Mouse (Mus musculus) urinary bladder, postnatal 25 days (tissue): ENCODE measurements around the gene Fsd2.

Experiments used
- DNase-seq: peaks from one replicate; pipeline ENCODE4 v3.0.0; 2022; ENCODE audit warnings: low spot score

Fsd2 gene

DNA sequence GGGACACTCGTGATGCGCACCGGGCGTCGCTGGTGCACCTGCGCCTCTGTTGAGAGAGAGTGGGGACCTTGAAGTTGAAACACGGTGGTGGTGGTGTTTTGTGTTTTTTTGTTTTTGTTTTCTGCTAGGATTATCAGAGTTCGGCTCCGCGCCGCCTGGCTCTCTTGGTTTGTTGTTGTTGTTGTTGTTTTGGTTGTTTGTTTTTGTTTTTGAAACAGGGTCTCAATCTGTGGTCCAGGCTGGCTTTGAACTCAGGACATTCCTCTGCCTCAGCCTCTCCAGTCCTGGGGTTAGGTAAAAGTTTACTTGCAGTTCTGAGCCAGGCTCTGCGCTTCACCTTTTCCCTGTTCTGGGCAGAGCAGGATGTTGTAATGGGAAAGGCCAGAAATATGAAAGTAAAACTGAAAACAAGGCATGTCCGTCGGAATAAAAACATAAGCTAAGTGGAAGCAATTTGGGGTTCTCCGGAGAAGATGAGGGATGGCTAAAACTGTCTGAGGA lies 5.2 kb upstream of the Fsd2 start:
- DNase-seq = no peak

DNA sequence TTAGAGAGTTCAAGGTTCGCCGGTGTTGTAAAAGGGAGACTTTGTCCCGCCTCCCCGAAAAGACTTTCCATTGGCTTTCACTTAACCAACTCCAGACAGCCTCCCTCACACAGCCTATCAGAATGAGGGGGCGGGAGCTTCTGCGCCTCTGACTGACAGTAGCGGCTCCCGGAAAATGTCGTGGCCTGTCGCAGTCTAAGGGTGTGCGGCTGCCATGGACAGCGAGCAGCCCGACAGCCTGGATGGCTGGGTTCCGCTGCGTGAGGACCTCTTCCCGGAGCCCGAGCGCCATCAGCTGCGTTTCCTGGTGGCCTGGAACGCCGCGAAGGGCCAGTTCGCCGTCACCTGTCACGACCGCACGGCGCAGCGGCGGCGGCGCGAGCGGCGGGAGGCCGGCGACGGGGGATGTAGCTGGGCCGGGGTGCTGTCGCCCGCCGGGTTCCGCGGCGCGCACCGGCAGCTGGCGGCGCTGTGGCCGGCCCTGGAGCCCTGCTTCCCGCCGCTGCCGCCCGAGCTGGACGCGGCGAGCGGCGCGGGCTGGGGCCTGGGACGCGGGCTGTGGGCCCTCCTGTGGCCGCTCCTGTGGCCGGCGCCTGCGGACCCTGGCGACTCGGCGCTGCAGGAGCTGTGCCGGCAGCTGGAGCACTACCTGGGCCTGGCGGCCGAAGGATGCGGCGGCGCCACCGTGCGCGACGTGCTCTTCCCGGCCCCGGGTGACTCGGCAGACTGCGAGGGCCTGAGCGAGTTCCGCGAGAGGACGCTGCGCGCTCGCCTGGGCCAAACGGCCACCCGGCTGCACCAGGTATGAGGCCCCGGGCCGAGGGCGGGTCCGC lies 4.6 kb upstream of the Fsd2 start, which contains the start of gene Whamm:
Gene Whamm (plus strand): TSS at position 159 of the 833 bp plus-strand sequence.
- DNase-seq = peak; percentile 74

DNA sequence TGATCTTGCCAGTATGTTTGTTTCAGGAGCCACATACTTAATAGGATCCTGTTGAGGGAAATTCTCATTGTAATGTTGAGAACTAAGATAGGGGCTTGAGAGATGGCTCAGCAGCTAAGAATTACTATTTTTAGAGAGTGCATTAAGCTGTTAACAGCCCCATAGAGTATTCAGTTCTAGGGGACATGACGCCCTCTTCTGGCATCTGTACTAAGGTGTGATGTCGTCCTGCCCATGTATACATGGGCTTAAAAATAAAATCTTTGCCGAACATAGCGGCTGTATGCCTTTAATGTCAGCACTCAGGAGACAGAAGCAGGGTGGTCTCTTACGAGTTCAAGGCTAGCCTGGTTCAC lies 4.0 kb upstream of the Fsd2 start:
- DNase-seq = no peak

DNA sequence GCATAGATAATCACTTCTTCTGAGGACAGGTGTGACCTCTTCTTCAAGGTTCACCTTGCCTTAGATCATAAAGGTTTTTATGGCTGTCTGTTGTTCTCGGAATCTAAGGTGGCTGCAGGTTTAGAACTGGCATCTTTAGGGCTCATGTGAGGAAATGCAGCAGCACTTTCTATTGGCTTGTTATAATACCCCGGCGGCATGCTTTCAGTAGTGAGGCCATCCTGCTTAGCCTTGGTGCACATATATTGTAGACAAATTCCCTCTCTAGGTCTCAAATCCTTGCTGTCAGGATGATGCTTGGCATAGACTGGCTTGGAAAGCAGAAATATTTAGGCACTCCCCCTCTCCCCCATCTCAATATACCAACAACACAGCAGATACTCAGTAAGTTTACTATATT lies 3.5 kb upstream of the Fsd2 start:
- no peak for DNase-seq

DNA sequence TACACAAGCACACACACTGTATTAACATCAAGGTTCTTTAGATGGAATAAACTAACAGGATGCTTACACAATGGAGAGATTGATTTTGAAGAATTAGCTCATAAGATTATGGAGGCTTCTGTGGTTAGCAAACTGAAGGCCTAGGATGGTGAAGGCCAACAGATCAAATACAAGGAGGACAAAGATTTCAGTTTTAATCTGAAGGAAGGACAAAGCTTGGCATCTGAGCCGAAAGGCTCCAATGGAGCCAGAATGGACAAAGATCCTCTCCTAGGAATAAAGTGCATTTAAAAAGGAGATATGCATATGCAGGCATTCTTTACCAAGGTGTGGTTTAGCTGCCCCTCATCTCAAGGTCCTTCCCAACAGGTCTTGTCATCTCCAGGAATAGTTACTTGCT lies 3.1 kb upstream of the Fsd2 start:
- no peak for DNase-seq

DNA sequence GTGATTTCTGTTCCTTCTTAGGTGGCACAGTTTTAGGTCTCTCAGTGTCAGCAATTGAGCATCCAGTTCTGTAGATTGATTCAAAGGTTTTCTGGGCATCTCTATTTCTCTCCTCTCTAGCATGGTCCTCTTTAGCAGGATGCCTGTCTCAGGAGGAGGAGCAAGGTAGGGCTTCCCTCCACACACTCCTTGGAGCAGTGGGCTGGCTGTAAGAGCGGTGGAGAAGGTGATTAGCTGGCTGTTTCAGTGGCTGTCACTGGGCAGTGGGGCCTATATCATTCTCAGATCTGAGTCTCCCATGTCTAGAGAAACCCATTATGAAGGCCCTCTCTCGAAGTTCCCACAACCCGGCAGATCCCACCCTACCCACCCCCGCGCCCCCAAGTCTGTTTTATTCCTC lies 652 bp upstream of the Fsd2 start:
- no peak for DNase-seq

DNA sequence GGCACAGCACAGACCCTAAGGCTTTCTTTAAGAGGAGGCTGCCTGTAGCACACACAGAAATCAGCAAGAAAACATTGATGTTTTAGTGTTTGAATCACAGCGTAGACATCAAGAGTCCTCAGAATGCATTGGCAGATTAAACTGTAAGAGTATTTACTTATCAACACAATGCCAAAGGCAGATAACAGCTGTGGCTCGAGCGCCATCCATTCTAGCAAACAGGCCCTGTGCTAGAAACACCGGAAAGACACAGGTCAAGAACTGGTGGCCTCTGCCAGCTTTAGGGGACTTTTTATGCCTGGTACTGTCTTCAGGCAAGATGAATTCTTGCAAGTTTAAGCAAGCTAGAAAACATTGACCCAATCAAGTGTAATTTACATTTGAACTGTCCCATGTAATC lies 412 bp downstream of the Fsd2 start:
- DNase-seq = no peak

DNA sequence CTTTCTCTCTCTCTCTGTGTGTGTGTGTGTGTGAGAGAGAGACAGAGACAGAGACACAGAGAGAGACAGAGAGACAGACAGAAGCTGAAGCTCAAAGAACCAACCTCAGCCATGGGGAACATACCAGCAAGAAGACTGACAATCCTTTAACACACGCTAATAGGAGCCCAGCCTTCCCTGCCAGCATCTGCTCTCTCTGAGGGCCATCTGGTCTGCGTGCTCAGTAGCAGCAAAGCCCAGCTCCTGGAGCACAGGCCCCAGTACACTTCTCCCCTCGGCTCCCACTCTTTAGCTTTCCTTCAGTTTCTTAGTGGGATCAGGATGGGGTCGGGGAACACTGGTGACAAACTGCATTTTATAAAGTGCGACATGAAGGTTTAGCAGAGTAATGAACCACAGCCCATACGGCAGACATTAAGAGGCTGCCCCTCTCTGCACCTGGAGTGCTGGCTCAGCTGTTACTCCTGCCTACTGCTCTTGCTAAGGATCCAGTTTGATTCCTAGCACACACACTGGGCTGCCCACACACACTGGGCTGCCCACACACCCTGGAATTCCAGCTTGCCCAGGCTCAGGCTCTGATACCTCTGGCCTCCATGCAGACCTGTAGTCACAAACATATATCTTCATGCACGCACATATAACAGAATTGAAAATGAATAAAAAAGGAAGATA lies 1.2 kb downstream of the Fsd2 start:
- DNase-seq = no peak

DNA sequence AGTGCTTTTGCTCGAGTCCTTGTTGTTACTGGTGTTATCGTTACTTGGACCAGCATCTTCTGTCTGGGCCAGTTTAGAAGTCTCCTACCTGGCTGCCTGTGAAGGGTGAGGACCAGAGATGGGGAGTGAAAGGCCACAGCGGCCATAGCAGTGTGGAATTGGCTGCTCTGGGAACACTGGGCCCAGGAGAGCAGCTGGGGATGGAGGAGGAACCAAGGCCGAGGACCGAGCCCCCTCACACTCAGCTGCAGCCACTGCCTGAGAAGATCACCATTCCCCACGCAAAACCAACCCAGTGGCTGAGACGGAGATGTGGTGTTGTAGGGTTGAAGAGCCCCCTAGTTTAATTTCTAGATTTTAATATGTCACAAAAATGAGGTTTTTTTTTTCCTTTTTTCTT lies 2.0 kb downstream of the Fsd2 start:
- DNase-seq = no peak

DNA sequence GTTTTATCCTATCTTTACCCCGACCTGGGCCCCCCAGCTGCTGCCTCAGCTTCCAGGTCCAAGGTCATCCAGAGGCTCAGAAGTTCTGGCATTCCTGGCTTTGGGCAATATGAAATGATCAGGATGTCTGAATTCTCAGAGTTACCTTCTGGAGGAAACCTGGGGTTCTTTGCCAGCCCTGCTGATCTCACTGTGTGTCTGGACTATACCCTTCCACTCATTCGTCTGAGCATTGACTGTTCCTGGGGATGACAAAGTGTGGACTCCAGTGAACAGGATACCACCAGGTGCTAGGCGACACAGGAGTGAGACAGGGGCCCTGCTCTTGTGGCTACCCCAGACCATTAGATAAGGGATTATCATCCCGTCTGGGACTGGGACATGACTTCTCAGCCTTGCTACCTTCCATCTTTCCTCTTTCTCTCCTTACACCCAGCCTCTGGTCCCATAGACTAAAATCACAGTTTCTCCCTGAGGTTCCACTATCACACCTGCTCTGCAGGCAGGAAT lies 3.2 kb downstream of the Fsd2 start:
- no peak for DNase-seq

DNA sequence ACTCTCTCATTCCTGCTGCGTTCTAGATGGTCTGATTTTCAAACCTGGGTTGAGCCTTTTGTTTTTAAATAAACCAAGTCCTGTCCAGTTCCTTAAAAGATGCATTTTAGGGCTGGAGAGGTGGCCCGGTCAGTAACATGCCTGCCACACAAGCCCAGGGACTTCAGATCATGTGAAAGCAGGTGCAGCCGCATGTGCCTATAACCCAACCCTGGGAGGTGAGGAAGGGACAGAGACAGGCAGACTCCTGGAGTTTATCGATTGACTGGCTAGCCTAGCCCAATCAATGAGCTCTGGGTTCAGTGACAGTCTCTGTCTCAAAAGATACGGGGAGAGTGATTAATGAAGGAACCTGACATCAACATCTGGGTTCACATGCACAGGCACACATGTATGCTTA lies 5.5 kb downstream of the Fsd2 start:
- DNase-seq = no peak

DNA sequence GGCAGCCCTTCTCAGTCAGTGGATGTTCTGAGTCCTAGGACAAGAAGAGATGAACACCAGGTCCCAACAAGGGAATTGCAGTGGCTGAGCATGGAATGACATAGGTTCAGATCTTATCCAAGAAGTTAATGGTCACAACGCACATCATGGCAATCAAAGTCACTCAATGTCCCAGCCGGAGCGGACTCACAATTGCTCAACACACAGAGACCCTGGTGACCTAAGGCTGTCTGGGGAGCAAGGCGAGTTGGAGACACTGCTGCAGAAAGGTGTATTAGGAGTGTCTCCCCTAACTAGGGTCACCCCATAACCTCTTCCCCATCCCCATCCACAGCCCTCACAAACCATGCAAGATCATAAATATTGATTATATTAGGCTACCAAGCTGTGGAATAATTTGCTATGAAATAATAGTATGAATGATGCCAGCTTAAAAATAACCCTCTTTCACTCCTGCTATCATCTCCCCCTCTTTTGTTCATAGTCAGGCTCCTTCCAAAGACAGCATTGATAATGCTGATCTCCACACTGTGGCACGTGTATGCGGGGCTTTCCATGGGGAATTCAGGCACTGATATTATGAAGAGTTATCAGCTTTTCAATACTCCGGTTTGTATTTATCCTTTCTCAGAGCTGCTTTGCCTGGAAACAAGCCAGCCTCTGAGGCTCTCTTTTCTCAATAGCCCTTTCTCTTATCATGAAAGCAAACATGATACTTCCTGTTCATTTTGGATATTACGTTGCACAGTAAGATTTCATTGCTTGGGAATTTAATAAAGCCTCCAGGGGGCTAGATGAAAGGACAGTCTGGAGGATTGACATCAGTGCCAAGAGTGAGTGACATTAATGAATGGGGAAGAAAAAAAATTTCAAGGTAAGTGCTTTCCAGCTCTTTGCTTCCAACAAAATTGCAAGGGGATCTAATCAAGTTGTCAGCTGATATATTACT lies 6.4 kb downstream of the Fsd2 start:
- DNase-seq = no peak

DNA sequence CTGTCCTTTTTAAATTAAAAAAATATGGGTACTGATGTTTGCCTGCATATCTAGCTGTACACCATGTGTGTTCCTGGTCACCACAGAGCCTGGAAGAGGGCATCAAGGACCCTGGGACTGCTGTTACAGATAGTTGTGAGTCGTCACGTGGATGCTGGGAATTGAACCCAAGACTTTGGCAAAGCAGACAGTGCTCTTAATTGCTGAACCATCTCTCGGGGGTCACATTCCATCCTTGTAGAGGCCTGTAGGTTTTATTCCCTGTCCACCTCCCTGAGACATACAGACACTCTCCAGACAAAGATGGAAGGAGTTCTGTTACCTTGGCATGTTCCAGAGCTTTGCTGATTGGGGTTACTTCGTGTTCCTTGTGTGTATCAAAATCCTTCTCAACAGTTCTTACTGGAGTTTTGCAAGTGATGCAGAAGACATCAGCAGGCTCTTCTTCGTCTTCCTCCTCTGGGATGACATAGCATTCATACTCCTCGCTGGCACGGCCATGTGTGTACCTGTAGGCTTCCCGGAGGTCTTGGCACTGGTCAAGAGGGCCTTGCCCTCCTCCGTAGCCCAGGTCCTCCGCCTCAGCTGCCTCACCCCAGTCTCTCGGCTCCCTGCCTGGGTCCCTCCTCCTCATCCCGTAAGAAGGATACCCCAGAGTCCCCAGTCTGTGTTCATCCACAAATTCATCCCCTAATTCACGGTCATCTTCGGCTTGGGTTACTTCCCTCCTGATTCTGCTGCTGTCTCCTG lies 7.3 kb downstream of the Fsd2 start:
- DNase-seq = no peak

DNA sequence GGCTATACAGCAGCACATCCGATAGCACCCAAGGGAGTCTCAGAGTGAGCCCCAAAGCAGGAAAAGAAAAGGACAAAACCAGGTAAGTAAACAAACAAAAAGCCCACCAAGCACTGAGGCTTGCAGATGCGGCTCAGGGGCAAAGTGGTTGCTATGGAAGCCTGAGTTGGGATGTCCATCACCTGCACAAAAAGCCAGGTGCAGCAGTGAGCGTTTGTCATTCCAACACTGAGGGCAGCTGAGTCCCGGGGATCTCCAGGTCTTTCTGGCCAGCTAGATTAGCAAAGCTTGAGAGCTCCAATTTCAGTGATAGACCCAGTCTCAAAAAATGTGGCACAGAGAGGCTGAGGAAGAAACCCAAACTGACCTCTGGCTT lies 8.8 kb downstream of the Fsd2 start:
- no peak for DNase-seq

DNA sequence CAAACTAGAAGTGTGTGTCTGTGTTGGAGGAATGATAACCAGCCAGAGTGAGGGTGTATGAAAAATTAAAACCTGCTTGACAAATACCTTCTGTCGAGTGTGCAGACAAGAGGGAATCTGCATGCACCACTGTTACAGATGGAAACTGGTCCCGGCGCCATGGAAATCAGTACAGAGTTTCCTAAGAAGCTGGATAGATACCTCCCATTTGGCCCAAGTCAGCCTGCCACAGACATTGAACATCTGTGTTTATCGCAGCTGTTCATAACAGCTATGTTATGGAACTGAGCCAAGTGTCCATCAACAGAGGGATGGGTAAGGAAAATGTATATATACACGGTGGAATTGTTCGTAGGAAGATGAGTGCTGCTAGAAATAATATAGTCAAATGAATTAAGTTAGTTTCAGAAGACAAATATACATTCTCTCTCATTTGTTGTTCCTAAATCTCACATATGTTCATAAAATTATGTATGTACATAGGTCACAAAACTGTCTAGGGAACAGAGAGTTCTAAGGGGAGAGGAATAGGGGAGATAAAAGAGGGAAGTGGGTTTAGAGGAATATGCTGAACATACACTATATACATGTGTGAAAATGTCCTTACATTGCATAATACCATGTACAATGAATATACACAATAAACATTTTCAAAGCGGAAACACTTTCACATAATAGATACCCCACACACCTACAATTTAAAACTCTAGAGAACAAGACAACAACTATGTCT lies 9.3 kb downstream of the Fsd2 start:
- no peak for DNase-seq

DNA sequence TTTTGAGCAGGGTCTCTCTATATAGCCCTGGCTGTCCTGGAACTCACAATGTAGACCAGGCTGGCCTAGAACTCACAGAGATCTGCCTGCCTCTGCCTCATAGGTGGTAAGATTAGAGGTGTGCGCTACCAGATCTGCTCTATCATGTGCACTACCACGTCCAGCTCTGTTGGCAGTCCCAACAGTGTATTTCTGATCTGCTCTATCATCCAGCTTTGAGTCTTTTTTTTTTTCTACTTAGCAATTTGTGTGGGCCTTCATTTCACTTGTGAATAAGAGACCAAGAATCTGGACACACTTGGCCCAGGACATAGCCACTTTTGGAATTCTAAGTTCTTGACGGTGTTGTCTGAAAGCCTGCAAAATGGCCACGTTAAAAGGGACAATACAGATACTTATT lies 9.9 kb downstream of the Fsd2 start:
- DNase-seq = no peak

DNA sequence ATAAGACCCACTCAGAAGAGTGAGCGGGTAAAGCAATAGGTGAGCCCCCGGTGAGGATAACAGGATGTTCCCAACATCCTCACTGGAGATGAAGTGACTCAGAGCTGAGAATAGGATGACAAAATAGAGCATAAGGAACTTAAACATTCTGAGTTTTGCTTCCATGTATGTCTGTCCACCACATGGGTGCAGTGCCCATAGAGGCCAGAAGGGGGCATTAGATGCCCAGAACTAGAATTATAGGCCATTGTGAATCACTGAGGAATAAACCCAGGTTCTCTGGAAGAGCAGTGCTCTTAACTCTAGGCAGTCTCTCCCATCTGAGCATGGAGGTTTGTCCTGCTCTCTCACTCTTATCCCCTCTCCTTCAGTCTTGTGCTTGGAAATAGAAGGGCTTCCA lies 12.4 kb downstream of the Fsd2 start:
- DNase-seq = no peak

DNA sequence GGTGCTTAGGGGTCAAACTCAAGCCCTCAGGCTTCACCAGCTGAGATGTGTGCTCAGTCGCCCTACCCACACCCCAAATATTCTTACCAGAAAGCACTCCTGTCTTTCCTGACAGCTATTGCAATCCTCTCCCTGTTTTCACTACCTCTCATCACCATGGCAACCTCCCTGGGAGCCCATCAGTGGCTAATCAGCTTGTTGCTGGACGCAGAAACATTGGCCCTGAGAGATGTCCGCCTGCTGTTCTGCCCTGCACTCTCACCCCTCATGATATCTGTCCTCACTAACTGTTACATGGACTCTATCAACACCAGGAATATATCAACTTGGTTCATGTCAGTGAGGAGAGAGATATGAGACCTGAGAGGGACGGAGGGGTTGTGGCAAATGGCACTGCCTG lies 13.2 kb downstream of the Fsd2 start:
- no peak for DNase-seq

DNA sequence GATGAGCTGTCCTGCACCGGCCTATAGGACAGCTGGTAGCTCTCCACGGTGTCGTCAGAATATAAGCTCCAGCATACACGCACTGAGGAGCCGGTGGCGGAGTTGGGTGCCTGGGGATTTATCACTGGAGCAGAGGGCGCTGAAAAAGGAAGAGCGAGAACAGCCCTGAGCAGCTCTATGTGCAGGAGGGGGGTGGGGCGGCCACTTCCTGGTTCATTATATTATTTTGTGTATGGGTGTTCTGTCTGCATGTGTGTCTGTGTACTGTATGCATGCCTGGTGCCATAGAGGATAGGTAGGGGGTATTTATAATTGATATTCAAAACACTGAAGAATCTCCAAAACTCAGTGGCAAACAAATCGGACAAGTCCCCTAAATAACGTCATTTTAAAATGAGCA lies 17.9 kb downstream of the Fsd2 start:
- no peak for DNase-seq

DNA sequence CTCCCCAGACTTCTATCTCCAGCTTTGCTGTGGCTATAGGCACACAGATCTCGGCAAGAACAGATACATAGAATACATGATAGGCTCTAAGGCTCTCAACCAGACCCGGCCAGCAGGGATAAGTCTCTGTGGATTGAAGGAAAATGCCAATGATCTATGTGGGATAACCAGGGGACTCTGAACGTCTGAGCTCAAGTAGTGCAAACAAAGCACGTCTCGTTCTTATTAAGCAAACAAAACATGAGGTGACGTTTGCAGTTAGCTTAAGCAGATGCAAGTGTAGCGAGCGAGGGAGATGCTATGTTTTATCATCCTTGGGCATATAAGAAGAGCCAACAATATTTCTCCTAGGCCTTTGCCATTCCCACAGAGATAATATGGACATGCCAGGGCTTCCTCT lies 23.8 kb downstream of the Fsd2 start:
- DNase-seq = no peak
